Mouse (Mus musculus) liver, embryonic 14.5 days (tissue): ENCODE data around the gene Hoxb8.

ENCODE experiments used
- CTCF ChIP-seq: IDR thresholded peaks from 2 replicates; pipeline ENCODE4 v1.5.1; 2016; ENCODE audit warnings: antibody characterized with exemption, low read depth, control low read depth
- EP300 ChIP-seq: IDR thresholded peaks from 2 replicates; pipeline ENCODE4 v1.6.1; 2016; ENCODE audit warnings: antibody characterized with exemption, low read depth

GRCm38 (mm10) chr11:96293302-96293921 lies 11.7 kb downstream of the Hoxb8 start:
- TF ChIP-seq EP300 (no peak), CTCF (no peak)
